Mouse (Mus musculus): ENCODE measurements around the gene Ifnar2. TPM values are rescaled to one million over a fixed set of nuclear protein-coding genes. Genes with fewer than 3 reads are reported as not detected.
A peak's percentile ranks its signal among the peaks of the same experiment; 100 is the strongest.

Gene Ifnar2
- total RNA-seq, 2 experiments from 2014 or later = 26.5 to 28.6 TPM

DNA sequence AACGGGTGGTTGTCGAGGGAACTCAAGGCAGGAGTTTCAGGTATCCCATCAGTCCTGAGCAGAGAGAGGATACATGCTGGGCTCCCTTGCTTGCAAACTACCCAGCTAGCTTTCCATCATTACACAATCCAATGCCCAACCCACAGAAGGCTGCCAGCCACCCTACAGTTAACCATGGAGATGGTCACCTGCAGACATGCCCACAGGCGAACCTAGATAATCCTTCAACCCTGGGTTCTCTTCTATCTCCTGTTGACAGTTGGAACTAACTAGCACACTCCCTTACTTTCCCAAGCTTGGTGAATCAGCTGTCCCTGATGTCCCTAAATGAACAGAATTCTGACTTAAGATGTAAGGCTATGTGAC lies 14.5 kb downstream of the Ifnar2 start:
- intact Hi-C loops (cut with DNase I) = no loop called here
- DNase-seq = no peak

DNA sequence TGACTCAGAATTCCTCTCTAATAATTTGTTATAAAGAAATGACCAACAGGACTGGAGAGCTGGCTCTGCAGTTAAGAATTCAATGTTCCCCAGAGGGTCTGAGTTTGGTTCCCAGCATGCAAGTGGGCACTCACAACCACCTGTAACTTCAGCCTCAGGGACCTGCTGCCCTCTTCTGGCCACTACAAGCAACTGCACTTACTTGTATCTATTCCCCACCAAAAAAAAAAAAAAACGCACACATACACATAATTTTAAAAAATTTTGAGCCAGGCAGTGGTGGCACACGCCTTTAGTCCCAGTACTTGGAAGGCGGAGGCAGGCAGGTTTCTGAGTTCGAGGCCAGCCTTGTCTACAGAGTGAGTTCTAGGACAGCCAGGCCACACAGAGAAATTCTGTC lies 17.5 kb downstream of the Ifnar2 start:
- no peak for DNase-seq
- intact Hi-C loops (cut with DNase I) = no loop called here

DNA sequence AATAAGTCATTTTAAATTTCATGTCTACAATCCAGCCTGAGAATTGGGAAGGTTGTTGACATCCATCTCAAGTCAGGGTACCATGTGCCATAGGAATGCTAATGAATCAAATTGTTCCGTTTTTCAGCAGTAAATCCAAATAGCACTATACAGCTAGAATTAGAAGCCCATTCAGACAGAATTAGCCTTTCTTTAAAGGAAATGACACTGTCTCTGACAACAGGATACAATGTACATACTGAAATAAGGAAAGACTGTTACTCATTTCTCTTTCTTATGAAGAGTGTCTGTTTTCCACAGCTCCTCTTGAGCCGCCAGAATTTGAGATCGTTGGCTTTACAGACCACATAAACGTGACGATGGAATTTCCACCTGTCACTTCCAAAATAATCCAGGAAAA lies 18.8 kb downstream of the Ifnar2 start, which contains the start of gene Gm21970:
Gm21970 (plus strand) TSS at position 301 of the 400 bp plus-strand sequence.
- DNase-seq = no peak
- intact Hi-C loops (cut with DNase I) = no loop called here

DNA sequence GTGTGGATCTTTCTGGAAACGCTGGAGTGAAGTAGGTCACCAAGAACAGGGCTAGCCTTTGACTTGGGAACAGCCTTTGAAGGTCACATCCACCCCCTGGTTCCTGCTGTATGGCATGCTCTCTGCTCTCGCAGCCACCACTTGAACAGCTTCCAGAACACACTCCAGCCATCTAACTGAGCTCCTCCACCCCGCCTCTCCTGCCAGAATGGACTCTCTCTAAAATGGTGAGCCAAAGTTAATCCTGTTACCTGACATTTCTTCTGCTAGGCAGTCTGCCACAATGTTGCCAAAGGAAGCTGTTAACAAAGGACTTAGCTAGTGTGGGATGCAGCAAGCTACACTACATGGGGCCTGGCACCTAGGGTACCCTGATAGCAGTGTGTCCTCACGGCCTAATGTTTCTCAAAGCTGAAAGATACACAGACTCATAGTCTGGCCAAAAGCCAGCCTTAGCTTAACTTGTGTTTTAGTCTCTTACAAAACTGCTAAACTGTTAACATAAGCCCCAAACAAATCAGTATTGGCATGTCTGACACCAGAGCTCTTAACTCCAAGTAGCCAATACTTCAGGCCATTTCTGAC lies 22.3 kb downstream of the Ifnar2 start:
- intact Hi-C loops (cut with DNase I) = no loop called here
- DNase-seq = no peak

DNA sequence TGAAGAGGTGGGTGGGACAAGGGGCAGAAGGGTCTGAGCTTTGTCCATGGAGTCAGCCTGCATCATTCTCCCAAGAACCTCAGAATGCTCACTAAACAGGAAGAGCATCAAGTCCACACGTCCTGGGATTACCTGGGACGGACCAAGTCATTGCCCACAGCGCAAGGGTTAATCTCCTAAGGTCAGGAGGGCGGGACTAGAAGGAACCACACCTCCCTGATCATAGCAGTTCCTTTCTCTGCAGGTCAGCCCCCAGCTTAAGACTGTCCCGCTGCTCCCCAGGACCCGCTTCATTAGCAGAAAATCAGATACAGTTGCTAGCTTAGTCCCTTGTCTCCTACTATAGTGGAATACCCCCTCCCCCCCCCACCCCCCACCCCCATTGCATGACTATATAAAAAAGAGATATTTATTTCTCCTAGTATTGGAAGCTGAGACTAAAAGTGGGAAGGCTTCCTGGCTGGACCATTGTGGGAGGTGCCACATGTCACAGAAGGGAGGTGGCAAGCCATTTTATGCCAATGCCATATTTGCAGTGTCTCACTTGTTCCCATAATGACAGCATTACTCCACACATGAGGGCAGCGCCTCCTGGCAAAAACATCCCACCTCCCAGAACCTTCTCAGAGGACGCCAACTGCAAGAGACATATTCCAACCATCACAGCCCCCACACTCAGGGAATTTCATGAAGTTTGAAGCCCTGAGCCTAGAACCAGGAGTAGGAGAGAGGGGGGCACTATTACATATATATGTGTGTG lies 23.2 kb downstream of the Ifnar2 start:
- DNase-seq = no peak
- intact Hi-C loops (cut with DNase I) = no loop called here

DNA sequence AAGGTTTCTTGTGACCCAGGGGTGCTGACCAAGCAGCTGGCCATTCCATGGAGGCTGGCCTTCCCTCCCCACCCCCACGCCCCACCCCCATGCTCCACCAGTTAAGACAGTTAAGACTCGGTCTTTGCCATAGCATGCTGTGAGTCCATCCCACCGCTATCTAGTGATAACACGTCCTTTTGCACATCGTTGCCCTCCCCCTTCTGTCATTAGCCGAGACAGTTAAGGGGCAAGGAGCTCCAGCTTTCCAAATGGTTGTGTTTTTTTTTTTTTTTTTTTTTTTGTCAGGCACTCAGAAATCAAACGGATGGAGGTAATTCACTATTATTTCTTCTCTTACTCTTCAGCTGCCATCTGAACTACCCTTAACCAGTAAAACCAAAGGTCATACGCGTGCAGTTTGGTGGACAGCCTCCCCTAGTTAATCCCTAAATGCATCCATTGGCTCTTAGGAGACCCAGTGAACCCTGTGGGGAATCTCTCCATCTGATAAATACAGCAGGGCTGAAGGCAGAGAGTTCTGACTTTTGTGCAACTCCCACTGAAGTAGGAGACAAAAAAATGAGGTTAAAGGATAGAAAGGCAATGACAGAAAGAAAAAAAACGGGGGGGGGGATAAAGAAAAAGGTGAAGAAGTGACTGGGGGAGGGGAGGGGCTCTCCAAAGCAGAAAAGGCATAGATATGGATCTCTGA lies 24.4 kb downstream of the Ifnar2 start:
- DNase-seq = no peak
- intact Hi-C loops (cut with DNase I) = no loop called here

DNA sequence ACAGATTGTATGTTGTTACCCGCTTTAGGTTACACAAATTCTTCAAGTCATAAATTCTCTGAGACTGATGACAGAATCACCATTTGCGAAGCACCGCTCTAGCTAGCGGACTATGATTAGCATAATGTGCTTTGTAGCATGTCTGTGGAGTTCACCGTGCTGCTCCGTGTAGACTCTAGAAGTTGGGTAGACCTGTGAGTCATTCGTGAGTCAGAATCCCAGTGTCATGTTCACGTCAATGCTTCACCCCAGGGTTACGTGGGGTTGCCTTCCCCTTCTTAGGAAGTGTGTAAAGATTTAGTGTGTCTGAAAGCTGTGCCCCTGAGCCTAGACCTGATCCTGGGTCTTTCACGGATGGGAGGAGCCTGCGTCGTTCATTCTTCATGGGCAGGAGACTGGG lies 25.4 kb downstream of the Ifnar2 start:
- no peak for DNase-seq
- intact Hi-C loops (cut with DNase I) = no loop called here

DNA sequence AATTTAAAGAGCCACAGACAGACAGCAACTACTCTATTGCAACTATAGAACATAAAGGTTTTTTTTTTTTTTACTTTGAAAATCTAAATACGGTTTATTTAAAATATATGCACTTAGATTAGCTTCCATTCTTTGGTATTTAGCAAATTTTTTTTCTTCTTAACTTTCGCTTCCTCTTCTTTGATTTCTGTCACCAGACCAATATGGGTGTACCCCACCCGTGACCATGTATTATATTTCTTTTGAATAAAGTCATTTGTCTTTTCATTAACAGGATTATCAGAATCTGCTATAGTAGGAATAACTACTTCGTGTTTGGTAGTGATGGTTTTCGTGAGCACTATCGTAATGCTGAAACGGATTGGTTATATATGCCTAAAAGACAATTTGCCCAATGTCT lies 26.4 kb downstream of the Ifnar2 start:
- DNase-seq = no peak
- intact Hi-C loops (cut with DNase I) = no loop called here

DNA sequence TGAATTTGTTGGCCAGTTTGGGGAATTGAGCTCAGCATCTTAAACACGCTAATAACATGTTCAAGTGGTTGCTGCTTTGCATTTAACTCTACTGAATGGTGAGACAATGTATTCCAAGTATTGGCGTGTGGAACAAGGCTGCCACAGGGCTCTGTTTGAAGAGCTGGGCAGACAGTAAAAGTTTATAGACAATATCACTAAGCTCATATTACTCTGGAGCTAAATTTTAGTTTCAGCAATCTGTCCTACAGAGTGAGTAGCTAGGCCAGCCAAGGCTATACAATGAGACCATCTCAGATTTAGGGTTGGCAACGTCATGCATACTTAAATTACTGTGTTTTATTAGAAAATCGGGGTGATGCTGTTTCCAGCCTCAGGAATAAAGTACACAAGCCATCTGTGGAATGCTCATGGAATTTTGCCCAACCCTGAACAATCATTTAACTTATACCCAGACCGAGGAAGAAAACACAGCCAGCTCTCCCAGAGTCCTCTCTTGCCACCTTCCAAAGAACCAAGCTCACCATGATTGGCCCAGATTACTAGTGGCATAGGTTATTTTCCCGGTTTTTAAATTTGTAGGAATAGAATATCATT lies 29.1 kb downstream of the Ifnar2 start:
- intact Hi-C loops (cut with DNase I) = no loop called here
- no peak for DNase-seq

DNA sequence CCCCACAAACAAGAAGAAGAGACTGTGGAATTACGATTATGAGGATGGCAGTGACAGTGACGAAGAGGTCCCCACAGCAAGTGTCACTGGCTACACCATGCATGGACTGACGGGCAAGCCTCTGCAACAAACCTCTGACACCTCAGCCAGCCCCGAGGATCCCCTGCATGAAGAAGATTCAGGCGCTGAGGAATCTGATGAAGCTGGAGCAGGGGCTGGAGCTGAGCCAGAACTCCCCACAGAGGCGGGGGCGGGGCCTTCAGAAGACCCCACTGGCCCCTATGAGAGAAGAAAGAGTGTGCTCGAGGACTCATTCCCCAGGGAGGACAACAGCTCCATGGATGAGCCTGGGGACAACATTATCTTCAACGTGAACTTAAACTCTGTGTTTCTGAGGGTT lies 31.2 kb downstream of the Ifnar2 start:
- DNase-seq = no peak
- intact Hi-C loops (cut with DNase I) = no loop called here

DNA sequence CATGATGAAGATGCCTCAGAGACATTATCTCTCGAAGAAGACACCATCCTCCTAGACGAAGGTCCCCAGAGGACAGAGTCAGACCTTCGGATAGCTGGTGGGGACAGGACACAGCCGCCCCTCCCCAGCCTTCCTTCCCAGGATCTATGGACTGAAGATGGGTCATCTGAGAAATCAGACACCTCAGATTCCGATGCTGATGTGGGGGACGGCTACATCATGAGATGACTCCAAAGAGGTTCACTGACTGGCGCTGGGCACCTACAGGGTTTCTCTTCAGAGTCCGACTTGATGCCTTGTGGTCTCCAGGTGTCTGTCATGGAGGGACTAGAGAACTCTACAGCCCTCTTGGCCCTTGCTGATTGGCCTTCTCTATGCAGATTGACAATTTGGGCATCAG lies 31.6 kb downstream of the Ifnar2 start:
- no peak for DNase-seq
- intact Hi-C loops (cut with DNase I) = no loop called here

DNA sequence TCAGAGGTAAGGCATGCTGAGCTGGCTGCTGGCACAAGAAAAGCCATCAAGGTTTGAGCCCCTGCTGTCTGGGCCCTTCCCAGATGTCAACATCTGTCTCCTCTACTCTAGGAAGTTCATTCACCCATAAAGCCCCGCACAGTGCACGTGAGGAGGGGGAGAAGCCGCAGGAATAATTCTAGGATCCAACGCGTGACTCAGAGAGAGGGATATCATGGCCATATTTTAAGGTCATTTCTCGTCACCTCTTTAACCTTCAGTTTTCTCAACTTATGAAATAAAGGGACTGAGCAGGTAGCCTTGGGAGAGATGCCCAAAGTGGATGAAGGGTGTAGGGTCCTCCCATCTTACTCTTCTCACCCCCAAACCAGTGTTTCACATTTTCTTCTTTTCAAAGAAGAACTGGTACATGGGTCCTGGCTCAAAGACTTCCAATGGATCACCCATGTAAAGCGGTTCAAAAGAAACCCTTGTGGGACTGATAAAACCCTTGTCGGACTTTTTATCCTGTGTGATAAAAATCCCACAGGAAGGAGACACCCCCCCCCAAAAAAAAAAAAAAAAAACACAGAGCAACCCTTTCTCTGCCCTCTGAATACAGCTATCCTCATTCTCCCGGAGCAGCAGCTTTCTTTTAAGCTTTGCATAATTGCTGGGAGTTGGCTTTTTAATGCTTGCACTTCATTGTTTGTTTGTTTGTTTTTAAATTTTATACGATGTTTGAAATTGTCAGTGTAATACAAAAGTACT lies 32.4 kb downstream of the Ifnar2 start:
- intact Hi-C loops (cut with DNase I) = no loop called here
- no peak for DNase-seq

DNA sequence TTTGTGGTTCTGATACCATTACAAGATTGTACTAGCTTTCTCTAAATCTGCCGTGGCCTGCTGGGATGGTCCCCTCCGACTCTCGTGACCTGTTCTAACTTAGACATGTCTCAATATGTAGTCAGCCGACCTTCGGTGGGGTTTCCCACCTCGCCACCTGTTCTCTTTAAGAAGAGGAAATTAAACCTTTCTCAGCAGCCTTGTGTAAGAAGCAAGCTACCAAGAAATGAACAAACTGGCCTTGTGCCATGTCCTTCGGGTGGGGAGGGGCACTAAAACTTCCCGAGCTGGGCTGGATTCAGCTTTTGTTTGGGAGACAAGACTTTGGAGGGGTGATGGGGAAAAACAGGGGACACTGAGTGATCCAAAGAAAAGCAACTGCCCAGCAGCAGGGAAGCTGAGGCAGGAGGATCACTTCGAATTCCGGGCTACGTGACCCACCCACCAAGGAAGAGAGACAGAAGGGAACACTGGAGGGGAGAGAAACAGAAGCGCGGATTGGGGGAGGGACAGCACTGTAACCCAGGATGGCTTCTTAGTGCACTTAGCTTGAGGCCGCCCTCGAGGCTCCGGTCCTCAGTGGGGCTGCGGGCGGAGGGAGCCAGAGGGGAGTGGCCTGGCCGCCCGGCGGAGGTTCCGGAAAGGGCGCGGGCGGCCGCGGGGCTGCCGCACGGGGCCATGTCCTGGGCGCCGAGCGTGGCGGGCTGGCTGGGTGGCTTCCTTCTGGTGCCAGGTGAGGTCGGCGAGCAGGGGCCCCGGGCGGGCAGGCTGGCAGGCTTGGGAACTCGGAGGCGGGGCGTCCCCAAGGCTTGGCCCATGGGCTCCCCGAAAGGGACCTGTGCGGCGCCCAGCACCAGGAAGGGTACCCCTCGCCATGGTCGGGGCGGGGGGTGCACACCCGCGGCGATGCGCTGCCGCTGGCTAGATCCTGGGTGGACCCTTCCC lies 33.3 kb downstream of the Ifnar2 start, which contains the start of gene Il10rb:
Il10rb (plus strand) TSS at position 525 of the 945 bp plus-strand sequence.
- peak; percentile 48 for DNase-seq
- intact Hi-C loops (cut with DNase I) = no loop called here

DNA sequence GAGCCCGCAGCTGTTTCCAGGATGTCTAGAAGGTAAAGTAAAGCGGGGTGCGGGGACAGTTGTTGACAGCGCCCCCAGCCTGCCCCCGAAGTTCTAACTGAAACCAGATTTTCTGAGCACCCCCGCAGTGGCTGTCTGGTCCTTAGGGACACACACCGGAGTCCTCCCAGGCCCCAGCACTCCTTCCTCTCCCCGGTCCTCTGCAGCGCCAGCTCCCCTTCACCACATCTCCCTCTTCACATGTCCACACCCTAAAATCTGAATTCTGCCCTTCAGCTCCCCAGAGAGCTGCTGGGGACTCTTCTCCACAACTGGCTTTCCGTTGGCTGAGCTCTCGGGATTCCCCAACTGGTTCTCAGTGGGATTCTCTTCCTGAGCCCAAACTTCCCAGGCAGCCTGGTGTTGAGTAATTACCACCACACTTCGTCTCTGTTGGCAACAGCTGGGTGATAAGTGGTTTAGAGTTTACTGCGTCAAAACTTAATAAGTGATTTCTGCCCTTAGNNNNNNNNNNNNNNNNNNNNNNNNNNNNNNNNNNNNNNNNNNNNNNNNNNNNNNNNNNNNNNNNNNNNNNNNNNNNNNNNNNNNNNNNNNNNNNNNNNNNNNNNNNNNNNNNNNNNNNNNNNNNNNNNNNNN lies 34.1 kb downstream of the Ifnar2 start:
- peak; percentile 13 for DNase-seq
- intact Hi-C loops (cut with DNase I) = no loop called here

DNA sequence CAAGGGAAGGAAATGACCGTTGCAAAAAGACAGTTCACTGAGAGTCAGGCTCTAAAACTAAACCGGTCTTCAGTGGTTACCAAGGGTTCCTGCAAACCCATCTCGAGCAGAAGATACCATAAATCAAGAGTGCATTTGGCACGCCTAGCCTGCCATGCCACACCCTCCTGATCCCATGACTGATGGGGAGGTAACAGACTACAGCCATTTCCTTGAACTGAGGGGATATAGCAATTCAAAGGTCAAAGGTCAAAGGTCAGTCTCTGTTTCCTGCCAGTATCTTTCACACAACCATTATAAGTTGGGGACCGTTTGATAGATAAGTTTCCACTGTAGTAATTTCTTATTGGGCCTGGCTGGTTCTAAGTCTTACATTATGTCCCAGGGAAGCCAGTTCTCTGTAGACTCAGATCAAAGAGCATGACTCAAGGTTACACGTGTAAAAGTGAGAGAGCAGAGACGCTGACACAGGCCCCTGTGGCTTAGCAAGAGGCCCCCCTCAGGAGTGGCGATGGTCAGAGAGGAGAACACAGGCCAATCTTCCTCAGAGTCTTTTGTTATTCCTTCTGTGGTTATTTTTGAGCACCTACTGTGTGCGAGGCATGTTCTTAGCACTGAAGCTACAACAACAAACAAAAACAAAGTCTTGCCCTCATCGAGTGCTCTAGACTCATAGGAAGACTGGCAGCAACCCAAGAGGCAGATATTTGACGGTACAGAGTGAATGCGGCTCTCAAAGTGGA lies 40.7 kb downstream of the Ifnar2 start:
- no peak for DNase-seq
- intact Hi-C loops (cut with DNase I) = no loop called here

DNA sequence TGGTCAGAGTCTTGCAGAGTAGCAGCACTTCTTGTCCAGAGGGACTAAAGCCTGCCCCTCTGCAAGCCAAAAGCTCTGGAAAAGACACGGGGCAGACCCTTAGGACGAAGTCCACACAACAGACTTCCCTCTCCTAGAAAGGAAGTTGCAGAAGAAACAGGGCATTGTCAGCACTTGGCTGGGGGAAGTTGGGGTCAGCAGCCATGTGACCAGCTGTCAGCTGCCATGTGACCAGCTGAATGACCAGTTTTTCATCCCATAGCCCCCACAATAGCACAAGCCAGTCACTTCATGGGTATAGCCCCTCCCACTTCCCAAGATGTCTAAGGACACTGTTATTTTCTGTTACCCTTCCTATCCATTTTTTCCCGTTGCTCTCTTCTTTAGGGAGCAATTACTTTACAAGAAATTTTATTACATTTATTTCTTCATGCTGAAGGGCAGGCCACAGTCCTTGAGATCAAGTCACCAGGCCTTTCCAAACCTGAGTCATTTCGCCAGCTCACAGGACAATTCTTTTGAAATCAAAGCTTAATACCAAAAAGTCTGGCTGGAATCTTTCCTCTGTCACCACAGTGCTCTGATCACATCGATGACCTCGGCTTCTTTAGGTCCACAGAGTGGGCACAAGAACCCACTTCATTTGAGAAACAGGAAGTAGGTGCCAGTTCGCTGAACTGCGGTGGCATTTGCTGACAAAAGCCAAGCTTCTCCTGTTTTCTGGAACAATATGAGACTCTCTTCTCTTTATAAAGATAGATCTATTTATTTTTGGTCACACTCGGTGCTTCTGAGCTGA lies 43.0 kb downstream of the Ifnar2 start:
- DNase-seq = no peak
- intact Hi-C loops (cut with DNase I) = no loop called here

DNA sequence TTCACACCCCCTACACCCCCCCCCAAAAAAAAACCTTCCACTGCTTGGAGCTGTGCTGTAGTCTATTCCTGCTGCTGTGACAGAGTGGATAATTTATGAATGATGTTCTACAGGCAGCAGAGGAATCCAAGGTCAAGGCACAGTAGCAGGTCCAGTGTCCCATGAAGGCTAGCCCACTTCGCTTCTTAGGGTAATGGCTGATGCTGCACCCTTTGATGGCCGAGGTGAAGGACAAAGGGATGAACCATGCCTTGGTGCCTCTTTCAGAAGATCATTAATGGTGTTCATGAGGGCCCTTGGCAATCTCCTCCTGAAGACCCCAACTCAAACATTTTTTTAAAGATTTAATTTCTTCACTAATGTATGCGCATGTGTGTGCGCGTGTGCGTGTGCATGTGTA lies 43.8 kb downstream of the Ifnar2 start:
- no peak for DNase-seq
- intact Hi-C loops (cut with DNase I) = no loop called here

DNA sequence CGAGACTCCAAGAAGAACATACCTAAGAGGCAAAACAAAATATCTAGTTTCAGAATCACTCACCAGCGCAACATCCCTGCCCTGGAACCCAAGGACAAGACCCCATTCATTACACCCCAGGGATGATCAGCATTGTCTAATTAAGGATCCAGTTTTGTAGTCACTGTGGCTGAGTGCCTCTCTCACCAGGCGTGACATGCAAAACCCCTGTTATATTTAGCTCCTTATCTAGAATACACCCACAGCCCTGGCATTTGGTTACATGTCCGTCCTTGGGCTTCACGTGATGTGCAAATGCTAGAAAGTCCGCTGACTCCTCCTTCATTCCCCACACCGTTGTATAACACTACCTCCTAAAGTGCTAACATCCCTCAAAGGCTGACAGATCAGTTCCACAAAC lies 44.4 kb downstream of the Ifnar2 start:
- intact Hi-C loops (cut with DNase I) = no loop called here
- no peak for DNase-seq

Data from left cerebral cortex, postnatal 4 days (tissue).